Mouse (Mus musculus) liver, embryonic 11.5 days (tissue): ENCODE measurements at regions not wholly inside any gene's neighbourhood (a gene's known extent, or its start where the extent isn't known, plus 50 kb on each side); places are given as distances from the start of the nearest gene placed in this dataset.

Experiments
- ATAC-seq: fragments of 200-750 bp; cut with Nextera tagmentation; replicated peaks from 2 replicates; pipeline ENCODE4 v1.8.0; 2017; ENCODE audit warnings: moderate number of reproducible peaks, mild to moderate bottlenecking, moderate TSS enrichment, moderate library complexity; ENCODE audit not compliant: low FRiP score
- DNase-seq: peaks from one replicate; pipeline ENCODE4 v3.0.0-alpha.2; 2017; ENCODE audit warnings: low spot score
- H3K27ac ChIP-seq: fragments of 300-500 bp; sonication (generic); 2 replicates; pipeline ENCODE4 v1.5.1; 2014; ENCODE audit warnings: mild to moderate bottlenecking, low read depth, low read length, control low read depth
- H3K27me3 ChIP-seq: fragments of 300-500 bp; sonication (generic); replicated peaks from 2 replicates; pipeline ENCODE4 v1.6.1; 2014; ENCODE audit warnings: low read length, mixed read lengths; ENCODE audit not compliant: control insufficient read depth, insufficient read depth
- H3K36me3 ChIP-seq: fragments of 300-500 bp; sonication (generic); 2 replicates; pipeline ENCODE4 v1.6.1; 2014; ENCODE audit warnings: mild to moderate bottlenecking, low read length, moderate library complexity, mixed read lengths; ENCODE audit not compliant: control insufficient read depth, insufficient read depth
- H3K4me1 ChIP-seq: fragments of 300-500 bp; sonication (generic); replicated peaks from 2 replicates; pipeline ENCODE4 v1.6.1; 2014; ENCODE audit warnings: low read length, mixed read lengths; ENCODE audit not compliant: control insufficient read depth, insufficient read depth
- H3K4me2 ChIP-seq: fragments of 300-500 bp; sonication (generic); 2 replicates; pipeline ENCODE4 v1.6.1; 2014; ENCODE audit warnings: mild to moderate bottlenecking, control low read depth, moderate library complexity
- H3K4me3 ChIP-seq: fragments of 300-500 bp; sonication (generic); 2 replicates; pipeline ENCODE4 v1.5.1; 2014; ENCODE audit warnings: low read depth, low read length, control low read depth
- H3K9ac ChIP-seq: fragments of 300-500 bp; sonication (generic); 2 replicates; pipeline ENCODE4 v1.6.1; 2014; ENCODE audit warnings: low read depth, low read length, control low read depth
- H3K9me3 ChIP-seq: fragments of 300-500 bp; sonication (generic); 2 replicates; pipeline ENCODE4 v1.6.1; 2016; ENCODE audit warnings: low read length, inconsistent platforms, mixed read lengths; ENCODE audit not compliant: control insufficient read depth
- WGBS: fragments of 180-500 bp; shearing (Covaris S2); extraction: QIAGEN DNeasy Blood & Tissue Kit; methylation state at CpG from one replicate; pipeline ENCODE4 v1.1.7; 2014; 5-methylcytosine and 5-hydroxymethylcytosine counted together

DNA sequence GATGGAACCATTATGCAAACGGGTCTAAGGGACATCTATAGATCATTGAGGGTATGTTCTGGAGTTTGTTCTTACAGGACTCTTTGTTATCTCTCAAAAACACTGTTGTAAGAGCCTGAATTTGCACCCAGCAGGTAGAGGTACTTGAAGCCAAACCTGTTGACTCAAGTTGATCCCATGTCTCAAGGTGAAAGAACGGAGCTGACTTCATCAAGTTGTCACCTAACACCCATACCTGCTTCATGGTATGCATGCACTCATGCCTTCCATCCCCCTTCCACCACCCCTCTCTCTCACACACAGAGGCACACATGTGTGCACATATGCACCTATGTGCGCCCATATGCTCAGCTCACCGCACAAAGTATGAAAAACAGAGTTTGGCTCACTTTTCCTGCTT lies 189.0 kb downstream of the Ttll7 start:
- WGBS, result 75% methylated on average over 4 of the region's 4 CpGs
- Histone ChIP-seq H3K4me3 (no peak overlapping the region), H3K27me3 (no peaks in the 10 kb centered on the region), H3K27ac (no peak overlapping the region), H3K36me3 (no peaks in the 10 kb centered on the region), H3K9me3 (no peaks in the 10 kb centered on the region), H3K4me2 (no peak overlapping the region), H3K9ac (no peak overlapping the region), H3K4me1 (no peaks in the 10 kb centered on the region)
- ATAC-seq (no peak), DNase-seq (no peak)

DNA sequence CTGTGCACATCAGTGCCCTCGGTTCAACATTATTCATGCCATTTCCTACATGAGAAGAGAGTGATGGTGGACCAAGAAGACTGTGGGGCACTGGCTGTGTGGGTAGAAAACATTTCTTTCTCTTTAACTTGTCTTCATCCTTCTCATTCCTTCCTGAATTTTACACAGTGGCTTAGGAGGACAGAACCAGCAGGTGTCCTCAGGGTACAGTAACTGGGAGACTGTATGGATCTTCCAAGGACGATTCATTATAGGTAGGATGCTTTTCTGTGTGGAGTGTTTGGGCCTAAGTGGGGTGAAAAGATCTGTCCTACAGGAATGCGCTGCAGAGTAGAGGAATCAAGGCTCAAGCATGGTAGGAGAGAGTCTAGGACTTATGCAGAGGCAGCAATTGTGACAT lies 190.7 kb downstream of the Ttll7 start:
- Histone ChIP-seq H3K4me2 (no peak overlapping the region), H3K4me1 (no peaks in the 10 kb centered on the region), H3K4me3 (no peak overlapping the region), H3K36me3 (no peaks in the 10 kb centered on the region), H3K27ac (no peak overlapping the region), H3K27me3 (no peaks in the 10 kb centered on the region), H3K9ac (no peak overlapping the region), H3K9me3 (no peaks in the 10 kb centered on the region)
- ATAC-seq (no peak), DNase-seq (no peak)
- WGBS, result 73% methylated on average over 3 of the region's 3 CpGs

DNA sequence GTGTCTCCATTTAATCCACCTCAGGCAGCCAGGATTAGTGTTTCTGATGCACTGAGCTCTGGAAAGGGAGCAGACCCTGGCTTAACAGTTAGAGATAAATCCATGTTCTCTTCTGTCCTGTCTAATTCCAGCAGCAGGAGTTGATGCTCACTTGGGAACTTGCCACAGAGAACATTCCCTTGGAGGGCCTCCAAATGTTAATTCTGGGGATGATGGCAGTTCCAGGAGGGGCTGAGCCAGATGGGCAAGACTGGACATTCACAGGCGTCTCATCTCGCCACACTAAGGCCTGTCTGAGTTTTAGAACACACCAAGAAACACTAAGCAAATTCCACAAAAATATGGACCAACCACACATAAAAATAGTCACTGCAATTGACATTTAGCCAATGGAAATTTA lies 194.5 kb downstream of the Ttll7 start:
- no peaks in the 10 kb centered on the region for H3K27me3 ChIP-seq
- H3K4me3 ChIP-seq, result no peak overlapping the region
- H3K9me3 ChIP-seq, result no peaks in the 10 kb centered on the region
- no peaks in the 10 kb centered on the region for H3K36me3 ChIP-seq
- no peak for DNase-seq
- H3K9ac ChIP-seq, result no peak overlapping the region
- no peak overlapping the region for H3K27ac ChIP-seq
- H3K4me2 ChIP-seq, result no peak overlapping the region
- WGBS, result 71% methylated on average over 2 of the region's 2 CpGs
- no peaks in the 10 kb centered on the region for H3K4me1 ChIP-seq
- ATAC-seq, result no peak

- Histone ChIP-seq H3K9ac (no peak overlapping the region), H3K4me2 (no peak overlapping the region), H3K4me1 (no peaks in the 10 kb centered on the region), H3K4me3 (no peak overlapping the region), H3K9me3 (no peaks in the 10 kb centered on the region), H3K36me3 (no peaks in the 10 kb centered on the region), H3K27ac (no peak overlapping the region), H3K27me3 (no peaks in the 10 kb centered on the region)
- DNase-seq (no peak), ATAC-seq (no peak)
- WGBS, result 74% methylated on average over 8 of the region's 8 CpGs
These were observed 202.1 kb downstream of the Ttll7 start for GRCm38 (mm10) chr3:147054157-147054838.

- Histone ChIP-seq H3K9me3 (no peaks in the 10 kb centered on the region), H3K27me3 (no peaks in the 10 kb centered on the region), H3K36me3 (no peaks in the 10 kb centered on the region), H3K4me1 (no peaks in the 10 kb centered on the region), H3K9ac (no peak overlapping the region), H3K4me3 (no peak overlapping the region), H3K27ac (no peak overlapping the region), H3K4me2 (no peak overlapping the region)
- DNase-seq, result no peak
- WGBS, result 74% methylated on average over 3 of the region's 3 CpGs
- no peak for ATAC-seq
These were observed 205.7 kb downstream of the Ttll7 start for GRCm38 (mm10) chr3:147057874-147058273.

- Histone ChIP-seq H3K4me2 (no peak overlapping the region), H3K4me1 (no peaks in the 10 kb centered on the region), H3K27me3 (no peaks in the 10 kb centered on the region), H3K36me3 (no peaks in the 10 kb centered on the region), H3K9me3 (no peaks in the 10 kb centered on the region), H3K27ac (no peak overlapping the region), H3K4me3 (no peak overlapping the region), H3K9ac (no peak overlapping the region)
- DNase-seq (no peak), ATAC-seq (no peak)
- 82% methylated on average over 8 of the region's 8 CpGs for WGBS
These were observed 208.5 kb downstream of the Ttll7 start for GRCm38 (mm10) chr3:147060659-147061058.

DNA sequence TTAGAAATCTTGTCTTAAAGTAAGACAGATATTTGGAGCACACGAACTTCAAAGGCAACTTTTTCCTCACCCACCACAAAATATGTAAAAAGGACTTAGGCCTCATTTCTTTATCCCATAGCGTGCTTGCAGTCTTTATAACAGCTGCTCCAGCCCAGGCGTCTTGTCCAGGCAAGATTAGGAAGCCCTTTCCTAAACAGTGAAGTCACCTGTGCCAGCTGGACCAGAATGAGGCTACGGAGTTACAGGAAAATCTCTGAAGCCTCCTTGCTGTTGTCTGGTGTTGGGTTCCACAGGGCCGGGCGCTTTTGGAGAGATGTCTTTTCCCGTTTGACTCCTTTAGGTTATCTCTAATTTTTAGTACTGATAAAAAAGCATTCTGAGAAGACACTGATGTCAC lies 210.3 kb downstream of the Ttll7 start:
- Histone ChIP-seq H3K9me3 (no peaks in the 10 kb centered on the region), H3K9ac (no peak overlapping the region), H3K4me1 (no peaks in the 10 kb centered on the region), H3K27ac (no peak overlapping the region), H3K36me3 (no peaks in the 10 kb centered on the region), H3K4me2 (no peak overlapping the region), H3K4me3 (no peak overlapping the region), H3K27me3 (no peaks in the 10 kb centered on the region)
- 70% methylated on average over 7 of the region's 7 CpGs for WGBS
- no peak for DNase-seq
- ATAC-seq, result no peak

DNA sequence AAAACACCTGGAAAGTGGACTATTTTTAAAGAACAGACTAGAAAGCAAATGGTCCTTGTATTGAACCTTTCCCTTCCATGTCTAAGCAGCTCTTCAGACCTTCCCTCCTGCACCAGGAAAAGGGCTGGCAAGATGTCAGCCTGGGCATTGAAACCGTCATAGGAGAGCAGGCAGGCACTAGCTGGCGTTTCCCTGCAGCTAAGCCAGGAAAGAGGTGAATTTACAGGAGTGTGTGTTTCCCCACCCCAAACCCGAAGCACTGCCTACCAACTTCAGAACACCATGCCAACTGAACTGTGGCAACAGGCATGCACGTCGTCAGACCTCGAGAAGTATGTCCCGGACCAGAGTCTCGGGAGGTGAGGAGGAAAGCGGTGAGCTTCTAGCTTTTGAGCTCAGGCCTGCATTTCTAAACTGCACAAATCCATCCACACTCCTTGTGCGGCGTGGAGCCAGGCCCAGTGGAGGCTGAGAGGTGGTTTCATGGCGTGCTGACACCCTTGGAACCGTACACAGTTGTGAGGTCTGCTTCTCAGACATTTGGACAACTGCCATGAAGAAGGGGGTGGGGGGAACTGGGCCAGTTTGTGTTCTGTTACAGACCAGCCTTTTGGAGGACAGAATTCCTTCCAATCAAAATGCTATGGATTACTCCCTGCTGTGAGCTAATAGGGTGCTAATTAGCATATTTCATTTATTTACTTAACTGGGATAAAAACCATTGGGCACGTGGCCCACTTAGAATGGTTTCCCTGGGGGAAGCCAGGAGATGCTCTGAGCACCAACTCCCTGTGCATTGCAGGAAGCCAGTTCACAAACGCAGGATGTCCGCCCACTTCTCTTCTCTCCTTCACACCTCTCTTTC lies 211.6 kb downstream of the Ttll7 start:
- no peaks in the 10 kb centered on the region for H3K4me1 ChIP-seq
- H3K36me3 ChIP-seq, result no peaks in the 10 kb centered on the region
- H3K4me3 ChIP-seq, result no peak overlapping the region
- no peak overlapping the region for H3K27ac ChIP-seq
- H3K9ac ChIP-seq, result no peak overlapping the region
- no peak for ATAC-seq
- H3K9me3 ChIP-seq, result no peaks in the 10 kb centered on the region
- DNase-seq, result no peak
- no peaks in the 10 kb centered on the region for H3K27me3 ChIP-seq
- no peak overlapping the region for H3K4me2 ChIP-seq
- 82% methylated on average over 16 of the region's 16 CpGs for WGBS

- WGBS, result 67% methylated on average over 3 of the region's 3 CpGs
- no peak overlapping the region for H3K27ac ChIP-seq
These were observed 212.3 kb downstream of the Ttll7 start for GRCm38 (mm10) chr3:147064443-147064868.

More at GRCm38 (mm10) chr3:147064443-147064868, 212.3 kb downstream of the Ttll7 start:
- no peaks in the 10 kb centered on the region for H3K27me3 ChIP-seq
- no peak for DNase-seq
- H3K36me3 ChIP-seq, result no peaks in the 10 kb centered on the region
- no peak for ATAC-seq
- H3K4me3 ChIP-seq, result no peak overlapping the region
- no peak overlapping the region for H3K9ac ChIP-seq
- H3K4me1 ChIP-seq, result no peaks in the 10 kb centered on the region
- no peaks in the 10 kb centered on the region for H3K9me3 ChIP-seq
- H3K4me2 ChIP-seq, result no peak overlapping the region
